Mouse (Mus musculus): Measurements from ENCODE around the gene Plscr4. TPM values are rescaled to one million over a fixed set of nuclear protein-coding genes. Genes with fewer than 3 reads are reported as not detected.
A peak's percentile ranks its signal among the peaks of the same experiment; 100 is the strongest.

Plscr4 gene
- 1.1 and 1.6 TPM in 2 replicates for polyA plus RNA-seq (2015; fragmentation: Nextera tagmentation; extraction: Ambion mirVana)

- peak; percentile 33 for DNase-seq (ENCODE audit: low spot score)
Observed at GRCm38 (mm10) chr9:92457261-92458058, at the start of gene Plscr4. Gene Plscr4, plus strand, starts transcription at chr9:92457373.

GRCm38 (mm10) chr9:92410225-92410624, 46.9 kb upstream of the Plscr4 start:
- no peak for DNase-seq (ENCODE audit: low spot score)

DNA sequence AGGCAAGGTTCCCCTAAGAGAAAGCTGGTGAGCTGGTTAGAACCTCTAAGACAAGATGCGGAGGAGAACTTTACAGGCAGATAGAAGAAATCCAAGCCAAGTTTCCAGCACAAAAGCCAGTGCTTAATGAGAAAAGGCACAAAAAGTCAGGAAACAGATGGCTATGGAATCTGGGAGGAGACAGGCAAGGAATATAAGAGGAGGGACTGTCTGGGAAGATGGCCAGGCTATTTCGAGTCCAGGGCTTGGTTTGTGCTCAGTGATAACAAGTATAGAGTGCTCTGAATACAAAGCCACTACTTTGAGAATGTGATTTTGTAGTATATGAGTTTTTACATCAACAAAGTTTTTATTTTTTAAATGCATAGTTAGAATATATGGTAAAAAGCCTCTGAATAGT, 45.1 kb upstream of the Plscr4 start:
- DNase-seq (ENCODE audit: low spot score) = no peak

DNA sequence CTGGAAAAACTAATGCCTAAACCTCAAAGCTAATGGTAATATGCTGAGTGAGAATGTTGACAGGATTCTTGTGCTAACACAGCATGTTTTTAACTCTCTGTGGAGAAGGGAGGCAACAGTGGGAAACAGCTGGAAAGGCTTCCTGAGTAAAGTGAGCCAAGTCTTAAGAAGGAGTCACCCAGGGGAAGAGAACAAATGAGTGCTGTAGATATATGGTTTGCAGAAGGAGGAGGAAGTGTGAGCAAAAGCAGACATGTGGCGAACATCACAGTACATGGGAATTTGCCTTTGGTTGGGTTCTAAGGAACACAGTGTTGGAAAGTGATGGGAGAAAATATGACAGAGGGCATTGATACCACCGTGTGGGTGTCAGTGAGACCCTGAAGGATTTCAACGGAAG, 43.5 kb upstream of the Plscr4 start:
- DNase-seq (ENCODE audit: low spot score) = no peak

GRCm38 (mm10) chr9:92437781-92438180, 19.4 kb upstream of the Plscr4 start:
- DNase-seq (ENCODE audit: low spot score) = no peak

DNA sequence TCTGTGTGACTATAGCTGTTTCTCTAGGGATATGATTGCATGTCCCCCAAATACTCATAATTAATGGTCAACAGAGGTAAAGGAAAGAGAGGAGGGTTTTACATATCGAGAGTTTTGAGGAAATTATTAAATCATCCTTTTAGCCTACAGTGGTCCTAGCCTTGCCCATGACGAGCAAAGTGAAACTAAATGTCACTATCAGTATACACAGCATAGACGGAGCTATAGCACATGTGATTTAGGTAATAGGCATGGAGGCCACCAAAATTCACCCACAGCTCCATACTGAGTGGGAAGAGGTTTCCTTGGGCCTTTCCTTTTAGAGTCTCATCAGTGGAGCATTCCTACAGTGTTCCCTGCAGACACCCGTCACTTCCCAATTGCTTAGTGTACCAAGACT, 15.7 kb upstream of the Plscr4 start:
- no peak for DNase-seq (ENCODE audit: low spot score)

DNA sequence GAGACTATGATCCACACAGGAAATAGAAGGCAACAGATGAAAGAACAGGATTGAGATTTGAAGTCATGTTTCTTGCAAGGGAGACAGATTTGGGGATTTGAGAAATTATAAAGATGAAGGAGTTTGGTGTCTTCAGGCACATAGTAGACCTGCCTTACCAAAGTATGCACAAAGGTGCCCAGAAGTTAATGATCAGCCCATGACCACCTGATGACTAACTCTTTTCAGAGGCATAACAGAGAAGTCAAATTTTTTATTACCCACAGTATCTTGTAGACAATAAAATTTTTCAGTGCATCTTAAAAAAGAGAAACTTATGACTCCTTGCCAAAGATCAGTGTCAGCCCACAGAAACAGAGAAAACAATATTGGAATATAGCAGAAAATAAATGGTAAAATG, 12.6 kb upstream of the Plscr4 start:
- DNase-seq (ENCODE audit: low spot score) = no peak

- DNase-seq (ENCODE audit: low spot score) = no peak
Observed at GRCm38 (mm10) chr9:92456605-92457004, 568 bp upstream of the Plscr4 start.

GRCm38 (mm10) chr9:92458059-92458402, 858 bp downstream of the Plscr4 start:
- no peak for DNase-seq (ENCODE audit: low spot score)

DNA sequence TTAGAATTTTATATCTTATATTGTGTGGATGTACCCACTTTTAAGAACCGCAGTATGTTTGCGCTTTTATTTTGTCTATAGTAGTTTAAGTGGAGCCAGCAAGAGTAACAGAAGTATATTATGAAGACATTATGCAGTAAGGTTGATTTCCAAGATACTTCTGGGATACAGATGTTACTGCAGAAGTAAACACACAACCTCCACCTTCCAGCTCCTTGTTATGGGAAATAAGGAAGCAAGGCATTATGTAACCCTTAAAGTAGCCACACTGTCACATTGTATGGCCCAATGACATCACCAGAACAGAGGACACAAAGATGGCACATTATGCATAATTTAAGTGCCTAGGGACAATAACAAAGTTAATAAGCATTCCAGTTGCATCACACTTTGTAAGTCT, 1.2 kb downstream of the Plscr4 start:
- DNase-seq (ENCODE audit: low spot score) = no peak

GRCm38 (mm10) chr9:92467724-92468123, 10.6 kb downstream of the Plscr4 start:
- no peak for DNase-seq (ENCODE audit: low spot score)

GRCm38 (mm10) chr9:92472256-92472855, 15.2 kb downstream of the Plscr4 start:
- no peak for DNase-seq (ENCODE audit: low spot score)

DNA sequence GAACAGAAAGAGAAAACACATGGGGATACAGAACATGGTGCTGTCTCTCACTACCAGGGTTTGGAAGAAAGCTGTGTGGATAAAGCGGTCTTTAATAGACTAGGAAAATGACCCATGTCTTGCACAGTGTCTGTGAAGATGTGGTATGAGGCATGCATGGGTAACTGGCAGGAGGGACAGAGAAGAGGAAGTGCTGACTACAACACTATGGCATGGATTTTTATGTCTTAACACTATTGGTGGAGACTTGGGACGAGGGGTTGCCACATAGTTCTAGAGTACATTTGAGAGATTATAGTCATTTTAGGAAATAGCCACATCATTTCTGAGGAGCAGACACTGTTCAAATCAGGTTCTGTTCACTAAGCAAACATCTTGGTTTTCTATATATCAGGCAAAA, 16.0 kb downstream of the Plscr4 start:
- DNase-seq (ENCODE audit: low spot score) = no peak

GRCm38 (mm10) chr9:92474244-92474643, 17.1 kb downstream of the Plscr4 start:
- no peak for DNase-seq (ENCODE audit: low spot score)

DNA sequence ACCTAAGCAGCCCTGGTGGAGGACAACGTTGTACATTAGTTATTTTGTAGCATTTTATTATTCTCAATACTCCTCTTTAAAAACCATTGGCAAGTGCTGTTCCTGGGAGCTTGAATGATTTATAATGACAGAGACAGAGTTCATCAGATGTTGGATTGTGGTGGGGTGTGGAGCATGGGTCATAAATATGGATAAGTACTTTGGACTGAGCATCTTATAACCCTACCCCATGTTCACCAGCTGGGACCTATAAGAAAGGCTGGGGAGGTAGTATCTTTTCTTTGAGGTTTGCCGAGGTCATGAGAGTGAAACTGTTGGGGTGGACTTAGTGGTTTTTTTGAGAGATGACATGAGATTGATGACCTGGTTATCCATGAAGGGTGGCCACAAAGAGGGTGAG, 24.5 kb downstream of the Plscr4 start:
- DNase-seq (ENCODE audit: low spot score) = no peak

DNA sequence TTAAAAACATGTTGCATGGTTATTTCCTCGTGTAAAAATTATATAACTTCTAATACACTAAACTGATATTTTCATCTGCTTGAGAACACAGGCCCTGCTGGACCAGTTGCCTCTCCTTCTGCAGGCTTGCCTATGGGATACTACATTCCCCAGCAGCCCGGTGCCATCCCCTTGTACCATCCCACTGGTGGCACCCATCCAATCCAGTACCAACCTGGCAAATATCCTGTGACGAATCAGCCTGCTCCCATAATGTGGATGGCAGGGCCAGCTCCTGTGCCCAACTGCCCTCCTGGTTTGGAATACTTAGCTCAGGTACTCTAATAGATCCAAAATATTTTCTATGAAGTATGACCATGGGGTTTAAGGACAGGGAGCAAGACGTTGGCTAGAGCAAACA, 25.4 kb downstream of the Plscr4 start:
- DNase-seq (ENCODE audit: low spot score) = no peak

DNA sequence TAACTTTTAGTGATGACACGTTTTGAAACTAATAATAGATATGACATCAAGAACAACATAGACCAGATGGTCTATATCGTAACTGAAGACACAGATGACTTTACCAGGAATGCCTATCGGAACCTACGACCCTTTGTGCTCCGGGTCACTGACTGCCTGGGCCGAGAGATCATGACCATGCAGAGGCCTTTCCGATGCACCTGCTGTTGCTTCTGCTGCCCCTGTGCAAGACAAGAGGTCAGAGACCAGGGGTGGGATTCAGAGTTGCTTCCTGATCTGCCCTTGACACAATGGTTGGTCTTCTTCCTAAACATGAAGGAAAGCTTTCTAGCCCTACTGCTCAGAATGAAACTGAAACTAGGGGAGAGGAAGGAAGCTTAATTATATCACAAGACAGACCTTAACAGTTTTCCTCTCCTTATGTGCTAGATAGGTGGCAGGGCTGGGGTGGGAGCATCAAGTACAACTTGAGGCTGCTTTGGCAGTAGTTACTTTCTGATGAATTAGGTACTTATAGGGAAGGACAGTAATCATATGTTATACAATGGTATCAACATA, 27.6 kb downstream of the Plscr4 start:
- DNase-seq (ENCODE audit: low spot score) = no peak

DNA sequence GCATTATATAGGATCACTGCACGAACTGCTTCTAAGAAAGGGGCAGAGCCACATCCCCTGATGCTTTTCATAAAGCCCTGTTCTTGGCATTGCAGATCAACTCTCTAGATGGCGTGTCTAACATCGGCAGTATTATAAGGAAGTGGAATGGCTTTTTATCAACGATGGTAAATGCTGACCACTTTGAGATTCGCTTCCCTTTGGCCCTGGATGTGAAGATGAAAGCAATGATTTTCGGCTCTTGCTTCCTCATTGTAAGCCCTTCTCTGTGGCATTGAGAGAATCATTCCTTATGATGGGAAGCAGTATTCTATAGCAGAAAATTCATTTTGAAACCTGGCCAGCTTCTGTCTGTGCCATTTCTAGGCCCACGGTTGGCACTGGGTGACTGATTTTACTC, 32.7 kb downstream of the Plscr4 start:
- DNase-seq (ENCODE audit: low spot score) = no peak

GRCm38 (mm10) chr9:92490319-92490718, 33.1 kb downstream of the Plscr4 start:
- no peak for DNase-seq (ENCODE audit: low spot score)

DNA sequence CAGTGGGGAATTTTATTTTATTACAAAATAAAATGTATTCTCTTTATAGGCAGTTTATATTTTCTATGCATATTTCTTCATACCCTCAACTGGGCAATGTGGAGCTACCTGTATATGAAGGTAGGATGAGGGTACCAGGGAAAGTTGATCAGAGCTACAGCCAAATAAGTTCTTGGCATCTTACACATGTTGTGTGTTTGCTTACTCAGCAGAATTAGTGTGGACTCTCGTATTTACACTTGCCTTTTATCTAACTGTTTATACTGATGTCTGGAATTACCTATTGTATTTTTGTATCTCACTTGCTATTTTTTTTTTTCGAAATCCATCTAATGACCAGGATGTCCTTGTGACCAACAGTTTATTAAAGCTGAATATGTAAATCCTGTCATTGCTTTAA, 34.1 kb downstream of the Plscr4 start:
- no peak for DNase-seq (ENCODE audit: low spot score)

DNA sequence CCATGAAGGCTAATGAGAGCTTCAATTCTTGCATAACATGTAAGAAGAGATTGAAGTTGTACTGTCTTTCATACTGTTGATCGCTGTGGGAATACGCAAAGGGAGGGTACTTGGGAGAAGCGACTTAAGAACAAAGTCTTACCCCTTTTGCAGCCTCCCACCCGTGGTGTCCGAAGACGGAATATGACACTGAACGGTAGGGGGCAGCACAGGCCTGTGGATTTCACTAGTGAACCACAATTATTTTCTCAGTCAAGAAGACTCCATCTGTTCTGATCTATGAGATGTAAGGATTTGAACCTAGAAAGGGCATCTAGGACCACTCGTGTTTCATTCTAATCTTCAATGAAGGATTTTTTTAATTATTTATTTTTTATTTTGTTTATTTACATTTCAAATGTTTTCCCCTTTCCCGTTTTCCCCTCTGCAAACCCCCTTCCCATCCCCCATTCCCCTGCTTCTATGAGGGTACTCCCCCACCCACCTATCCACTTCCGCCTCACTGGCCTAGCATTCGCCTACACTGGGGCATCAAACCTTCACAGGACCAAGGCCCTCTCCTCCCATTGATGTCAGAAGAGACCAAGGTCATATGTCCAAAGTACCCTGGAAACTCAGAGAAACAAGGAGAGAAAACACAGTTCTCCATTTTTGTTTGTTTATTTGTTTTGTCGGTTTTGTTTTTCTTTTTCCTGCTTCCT, 42.7 kb downstream of the Plscr4 start:
- DNase-seq (ENCODE audit: low spot score) = peak; percentile 71

- DNase-seq (ENCODE audit: low spot score) = no peak
Observed at GRCm38 (mm10) chr9:92504256-92504655, 47.1 kb downstream of the Plscr4 start.
